Mouse (Mus musculus): ENCODE measurements around the gene Csnk1e.
A peak's percentile ranks its signal among the peaks of the same experiment; 100 is the strongest.

Csnk1e gene

GRCm38 (mm10) chr15:79418677-79419076 is 36.7 kb downstream of the Csnk1e start:
- DNase-seq, result no peak

GRCm38 (mm10) chr15:79418265-79418664 is 37.1 kb downstream of the Csnk1e start:
- no peak for DNase-seq

DNA sequence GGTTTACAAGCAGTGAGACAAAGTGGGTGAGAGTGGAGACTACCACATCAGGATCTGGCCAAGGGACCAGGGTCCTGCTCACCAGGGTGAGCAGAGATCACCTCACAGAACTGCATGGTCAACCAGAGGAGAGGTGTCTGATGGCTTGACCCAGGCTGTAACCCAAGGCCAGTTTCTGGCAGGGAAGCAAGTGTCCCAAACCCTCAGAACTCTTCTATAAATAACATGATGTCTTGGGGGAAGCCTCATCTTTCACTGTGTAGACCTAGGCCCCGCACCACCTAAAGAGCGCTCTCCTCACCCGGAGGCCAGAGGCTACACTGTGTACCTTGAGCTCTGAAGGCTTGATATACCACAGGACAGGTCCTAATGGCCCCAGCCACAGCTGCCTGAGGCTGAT is 38.0 kb downstream of the Csnk1e start:
- DNase-seq, result no peak

DNA sequence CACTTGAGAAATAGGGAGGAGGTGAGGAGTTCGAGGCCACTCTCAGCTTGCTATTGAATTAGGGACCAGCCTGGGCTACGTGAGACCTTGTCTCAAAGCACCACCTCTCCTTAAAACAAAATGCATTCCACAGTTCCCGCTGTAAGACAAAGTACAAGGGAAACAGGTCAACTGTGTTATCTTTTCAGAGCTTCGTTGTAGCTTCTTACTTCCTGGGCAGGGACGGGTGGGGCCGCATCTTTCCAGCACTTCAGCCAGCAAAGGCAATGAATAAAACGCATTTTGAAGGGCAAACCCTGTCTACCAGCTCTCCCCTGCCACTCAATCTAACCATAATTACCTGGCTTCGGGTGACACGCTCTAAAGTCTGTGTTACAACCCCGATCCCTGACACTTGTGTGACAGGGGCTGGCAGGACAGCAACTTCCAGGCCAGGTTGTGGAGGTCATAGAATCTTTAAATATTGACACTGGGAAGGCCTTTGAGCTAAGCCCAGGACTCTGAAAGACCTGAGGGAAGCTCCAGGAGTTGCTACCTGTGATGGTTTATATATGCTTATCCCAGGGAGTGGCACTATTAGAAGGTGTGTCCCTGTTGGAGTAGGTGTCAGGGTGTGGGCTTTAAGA is 38.8 kb downstream of the Csnk1e start:
- no peak for DNase-seq

- no peak for DNase-seq
Measured at GRCm38 (mm10) chr15:79414513-79414912, 40.9 kb downstream of the Csnk1e start.

- no peak for DNase-seq
Measured at GRCm38 (mm10) chr15:79413802-79414201, 41.6 kb downstream of the Csnk1e start.

DNA sequence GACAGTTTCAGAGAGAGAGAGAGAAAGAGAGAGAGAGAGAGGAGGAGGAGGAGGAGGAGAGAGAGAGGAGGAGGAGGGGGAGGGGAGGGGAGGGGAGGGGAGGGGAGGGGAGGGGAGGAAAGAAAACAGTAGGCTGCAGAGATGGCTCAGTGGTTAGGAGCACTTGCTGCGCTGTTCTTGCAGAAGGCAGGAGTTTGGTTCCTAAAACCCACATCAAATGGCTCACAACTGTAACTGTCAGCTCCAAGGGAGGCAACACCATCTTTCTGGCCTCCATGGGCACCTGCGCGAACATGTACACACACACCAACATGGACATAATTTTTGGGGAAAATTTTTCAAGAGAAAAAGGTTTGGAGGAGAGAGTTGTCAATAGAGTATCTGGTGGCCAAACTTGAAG is 42.2 kb downstream of the Csnk1e start:
- no peak for DNase-seq

DNA sequence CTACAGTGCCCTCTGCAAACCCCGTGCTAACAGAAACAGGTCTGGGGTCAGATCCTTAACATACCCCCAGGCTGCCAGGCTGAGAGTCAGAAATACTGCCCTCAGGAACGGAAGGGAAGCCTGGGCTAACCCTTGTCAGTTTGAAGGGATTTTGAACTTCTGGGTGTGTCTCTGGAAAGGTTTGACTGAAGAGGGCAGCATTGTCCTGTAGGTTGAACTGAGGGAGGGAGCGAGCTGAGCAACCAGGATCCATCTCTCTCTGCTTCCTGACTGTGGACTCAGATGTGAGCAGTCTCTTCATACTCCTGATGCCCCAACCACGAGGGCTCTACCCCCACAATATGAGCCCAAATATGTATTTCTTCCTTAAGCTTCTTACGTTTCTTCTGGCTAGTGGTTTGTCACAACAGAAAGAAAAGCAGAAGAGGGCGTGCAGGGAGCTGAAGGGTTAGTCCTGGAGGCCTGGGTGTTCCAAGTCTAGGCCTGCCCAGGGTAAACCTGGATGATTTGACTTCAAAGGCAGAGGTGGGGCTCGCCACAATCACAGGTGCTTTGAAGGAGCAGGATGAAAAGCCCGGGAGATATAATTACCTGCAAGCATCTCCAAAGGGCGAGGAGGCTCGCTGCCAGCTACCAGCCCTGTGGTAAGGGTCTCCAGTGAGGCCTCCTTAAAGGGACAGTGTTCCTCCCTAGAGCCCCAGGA is 43.9 kb downstream of the Csnk1e start:
- no peak for DNase-seq

GRCm38 (mm10) chr15:79409077-79409573 is 46.2 kb downstream of the Csnk1e start:
- no peak for DNase-seq

DNA sequence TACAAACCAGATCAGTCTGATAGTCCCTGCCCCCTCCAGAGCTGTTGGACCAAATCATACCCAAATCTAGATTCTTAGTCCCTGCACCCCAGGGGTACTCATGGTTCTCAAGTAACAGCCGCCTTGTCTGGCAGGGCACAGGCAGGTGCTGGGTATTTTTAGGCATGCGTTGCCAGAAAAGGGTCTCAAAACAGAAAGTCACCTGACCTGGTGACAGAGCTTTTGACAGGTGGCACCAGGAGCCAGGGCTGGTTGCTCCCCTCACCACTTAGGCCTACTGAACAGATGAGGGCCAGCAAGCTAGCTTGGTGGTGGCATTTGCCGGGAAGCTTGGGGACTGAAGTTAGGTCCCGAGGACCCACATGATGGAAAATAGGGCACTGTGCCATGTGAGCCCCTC is 48.8 kb downstream of the Csnk1e start:
- no peak for DNase-seq

DNA sequence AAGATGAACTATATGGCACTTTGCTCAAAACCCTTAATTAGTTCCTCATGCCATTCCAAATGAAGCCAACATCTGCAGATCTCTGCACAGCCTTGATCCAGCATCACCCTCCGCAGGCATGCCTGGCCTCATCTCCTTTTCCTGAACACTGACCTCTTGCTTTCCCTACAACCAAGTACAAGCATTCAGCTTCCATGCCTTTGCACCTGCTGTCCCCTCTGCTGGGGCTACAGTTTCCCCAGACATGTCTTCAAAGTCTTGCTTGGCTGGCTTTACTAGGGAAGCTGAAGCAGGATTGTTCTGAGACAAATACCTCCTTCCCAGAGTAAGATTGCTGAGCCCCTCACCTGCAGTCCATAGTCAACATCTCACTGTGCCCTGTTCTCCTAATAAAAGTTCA is 51.1 kb downstream of the Csnk1e start:
- DNase-seq, result no peak

- no peak for DNase-seq
Measured at GRCm38 (mm10) chr15:79403763-79404210, 51.6 kb downstream of the Csnk1e start.

DNA sequence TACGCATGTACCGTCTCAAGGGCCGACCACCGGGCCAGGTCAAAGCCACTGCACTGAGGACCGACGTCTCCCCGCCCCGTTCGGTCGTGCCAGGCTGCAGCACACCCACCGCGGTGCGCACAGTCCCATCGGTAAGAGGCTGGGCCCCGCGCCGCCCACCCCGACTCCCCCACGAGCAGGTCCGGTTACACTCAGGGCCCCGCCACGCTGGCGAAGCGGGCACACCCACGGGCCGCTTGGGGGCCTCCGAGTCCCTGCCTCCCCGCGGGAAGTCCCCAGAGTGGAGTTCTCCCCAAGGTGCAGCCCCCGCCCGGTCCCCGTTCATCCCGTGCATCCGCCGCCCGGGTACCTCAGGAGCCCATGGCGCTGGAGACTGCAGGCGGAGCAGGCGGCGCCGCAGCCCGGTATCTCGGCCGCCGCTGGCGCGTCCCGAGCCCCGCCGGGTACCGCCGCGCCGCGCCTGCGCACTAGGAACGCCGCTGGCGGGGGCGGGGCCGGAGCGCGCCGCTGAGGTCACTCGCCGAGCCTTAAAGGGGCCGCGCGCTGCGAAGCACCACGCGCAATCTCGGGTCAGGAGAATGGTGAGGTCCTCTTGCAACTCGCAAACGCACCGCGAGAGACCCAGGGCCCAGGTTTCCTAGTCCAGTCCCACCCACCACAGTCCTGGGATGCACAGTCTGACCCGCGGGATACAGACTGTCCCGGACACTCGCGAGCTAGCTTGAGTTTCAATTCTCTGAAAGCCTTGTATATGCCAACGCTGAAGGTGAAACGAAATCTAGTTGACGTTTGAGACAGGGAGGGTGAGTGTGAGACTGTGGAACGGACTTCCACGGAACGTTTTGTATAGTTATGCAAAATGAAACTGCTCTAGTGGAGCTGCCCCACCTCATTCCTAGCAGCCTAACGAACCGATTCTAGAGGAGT is 52.3 kb downstream of the Csnk1e start, which contains the start of gene Tmem184b:
TSS of gene Tmem184b (minus strand) at position 734 of the 927 bp plus-strand sequence.
- DNase-seq, result peak; percentile 80

GRCm38 (mm10) chr15:79402176-79402575 is 53.2 kb downstream of the Csnk1e start:
- no peak for DNase-seq

DNA sequence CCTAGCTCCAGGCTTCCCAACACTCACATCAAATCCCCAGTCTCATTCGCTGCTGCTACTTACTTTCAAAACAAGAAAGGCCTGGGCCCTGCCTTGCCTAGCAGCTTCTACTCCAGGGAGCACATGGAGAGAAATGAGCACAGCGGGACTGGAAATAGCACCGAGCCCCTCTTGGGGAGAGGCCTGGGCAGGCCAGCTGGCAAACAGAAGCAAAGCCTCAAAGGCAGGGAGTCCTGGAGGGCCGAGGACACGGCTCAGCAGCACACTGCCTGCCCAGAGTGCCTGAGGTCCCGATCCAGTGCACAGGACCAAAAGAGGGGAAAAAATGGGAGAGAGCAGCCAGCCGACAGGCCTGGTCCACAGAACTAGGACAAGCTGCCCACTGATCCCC is 54.4 kb downstream of the Csnk1e start:
- no peak for DNase-seq

- DNase-seq, result no peak
Measured at GRCm38 (mm10) chr15:79400134-79400974, 55.0 kb downstream of the Csnk1e start.

- no peak for DNase-seq
Measured at GRCm38 (mm10) chr15:79399231-79400052, 55.9 kb downstream of the Csnk1e start.

DNA sequence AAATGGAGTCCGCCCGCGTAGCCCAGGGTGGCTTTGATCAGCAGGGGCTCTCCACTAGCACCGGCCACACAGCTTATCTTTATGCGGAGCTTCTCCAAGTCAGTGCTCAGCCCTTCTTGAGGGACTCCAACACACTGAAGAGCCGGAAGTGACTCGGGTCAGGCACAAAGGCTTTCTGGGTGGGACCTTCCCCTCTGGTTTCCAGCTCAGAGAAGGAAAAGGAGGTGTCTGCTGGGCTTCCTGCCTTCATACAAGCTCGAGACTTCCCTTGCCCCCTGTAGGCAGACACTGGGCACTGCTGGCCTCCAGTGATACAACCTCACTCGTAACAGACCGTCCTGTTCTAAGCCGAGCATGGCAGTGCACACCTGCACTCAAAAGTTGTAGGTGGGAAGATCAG is 58.6 kb downstream of the Csnk1e start:
- DNase-seq, result peak; percentile 74

- DNase-seq, result no peak
Measured at GRCm38 (mm10) chr15:79395281-79395680, 60.1 kb downstream of the Csnk1e start.

- DNase-seq, result peak; percentile 11
Measured at GRCm38 (mm10) chr15:79394842-79395241, 60.5 kb downstream of the Csnk1e start.

DNA sequence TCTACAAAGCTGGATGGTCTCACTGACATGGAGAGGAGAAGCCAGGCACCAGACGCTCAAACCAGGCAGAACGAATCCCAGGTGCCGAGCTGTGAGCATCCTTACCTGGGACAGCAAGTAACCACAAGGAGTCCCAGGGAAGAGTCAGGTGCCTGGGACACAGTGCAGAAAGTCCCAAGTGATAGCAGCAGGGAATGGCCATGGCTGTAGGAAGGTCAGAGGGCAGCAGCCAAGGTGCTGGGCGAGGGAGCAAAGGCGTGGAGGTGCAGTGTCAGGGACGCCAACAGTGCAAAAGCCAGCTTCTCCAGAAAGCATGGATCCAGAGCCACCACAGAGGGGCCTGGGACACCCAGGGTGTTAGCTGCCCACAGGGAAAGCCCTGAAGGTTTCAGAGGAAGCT is 62.3 kb downstream of the Csnk1e start:
- DNase-seq, result no peak

All from kidney, adult 11 months (tissue).